Mouse (Mus musculus) embryonic facial prominence, embryonic 11.5 days (tissue): ENCODE data around the gene A430078G23Rik. TPM values are rescaled to one million over a fixed set of nuclear protein-coding genes. Genes with fewer than 3 reads are reported as not detected.

ENCODE experiments used
- ATAC-seq: fragments of 200-750 bp; cut with Nextera tagmentation; replicated peaks from 2 replicates; pipeline ENCODE4 v1.8.0; 2017; ENCODE audit warnings: low read depth; ENCODE audit not compliant: insufficient number of reproducible peaks, low FRiP score, low TSS enrichment
- DNase-seq: peaks from one replicate; pipeline ENCODE4 v3.0.0-alpha.2; 2015; ENCODE audit warnings: low spot score
- H3K27ac ChIP-seq: fragments of 300-500 bp; sonication (generic); replicated peaks from 2 replicates; pipeline ENCODE4 v1.5.1; 2014; ENCODE audit warnings: mild to moderate bottlenecking, low read depth, low read length, control low read depth
- H3K27me3 ChIP-seq: fragments of 300-500 bp; sonication (generic); 2 replicates; pipeline ENCODE4 v1.6.1; 2014; ENCODE audit warnings: mild to moderate bottlenecking, low read length, moderate library complexity, mixed read lengths; ENCODE audit not compliant: control insufficient read depth, insufficient read depth
- H3K36me3 ChIP-seq: fragments of 300-500 bp; sonication (generic); replicated peaks from 2 replicates; pipeline ENCODE4 v1.6.1; 2014; ENCODE audit warnings: low read depth, mild to moderate bottlenecking, low read length, moderate library complexity, mixed read lengths; ENCODE audit not compliant: control insufficient read depth, insufficient read depth
- H3K4me1 ChIP-seq: fragments of 300-500 bp; sonication (generic); 2 replicates; pipeline ENCODE4 v1.6.1; 2014; ENCODE audit warnings: low read length, mixed read lengths; ENCODE audit not compliant: control insufficient read depth, insufficient read depth
- H3K4me2 ChIP-seq: fragments of 300-500 bp; sonication (generic); 2 replicates; pipeline ENCODE4 v1.6.1; 2014; ENCODE audit warnings: low read depth, mild to moderate bottlenecking, control low read depth, low read length, moderate library complexity
- H3K4me3 ChIP-seq: fragments of 300-500 bp; sonication (generic); 2 replicates; pipeline ENCODE4 v1.5.1; 2014; ENCODE audit warnings: low read depth, low read length, control low read depth
- H3K9ac ChIP-seq: fragments of 300-500 bp; sonication (generic); replicated peaks from 2 replicates; pipeline ENCODE4 v1.6.1; 2014; ENCODE audit warnings: mild to moderate bottlenecking, control low read depth, low read length
- H3K9me3 ChIP-seq: fragments of 300-500 bp; sonication (generic); replicated peaks from 2 replicates; pipeline ENCODE4 v1.6.1; 2016; ENCODE audit warnings: mild to moderate bottlenecking, low read length, inconsistent platforms, mixed read lengths; ENCODE audit not compliant: control insufficient read depth
- WGBS: fragments of 180-500 bp; shearing (Covaris S2); extraction: QIAGEN DNeasy Blood & Tissue Kit; methylation state at CpG from one replicate; pipeline ENCODE4 v1.1.7; 2014; 5-methylcytosine and 5-hydroxymethylcytosine counted together
- polyA plus RNA-seq: library from polyadenylated mRNA; unstranded; fragments of >200 nt; fragmentation: Nextera tagmentation; extraction: Ambion mirVana; gene quantifications from 2 replicates; pipeline ENCODE4 v1.2.1, GENCODE M21; 2014

The A430078G23Rik gene
- polyA plus RNA-seq, 1 experiment from 2014 or later, result not detected

DNA sequence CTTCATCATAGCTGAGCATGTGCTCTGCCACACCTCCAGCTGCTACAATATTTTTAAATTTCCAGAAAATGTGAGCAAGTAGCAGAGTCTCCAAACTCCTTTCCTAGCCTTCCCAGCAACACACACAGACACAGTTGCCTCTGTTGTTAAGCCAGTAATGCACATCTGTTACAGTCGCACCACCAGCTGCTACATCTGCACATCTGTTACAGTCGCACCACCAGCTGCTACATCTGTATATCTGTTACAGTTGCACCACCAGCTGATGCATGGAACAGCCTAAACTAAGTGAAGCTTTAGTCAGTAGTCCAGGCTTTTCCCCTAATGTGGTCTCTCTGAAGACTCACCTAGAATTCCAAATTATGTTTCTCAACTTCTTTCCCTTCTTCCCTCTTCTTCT is 75.2 kb downstream of the A430078G23Rik start:
- Histone ChIP-seq H3K4me3 (no peak overlapping the region), H3K4me1 (no peaks in the 10 kb centered on the region), H3K27ac (no peak overlapping the region), H3K27me3 (no peaks in the 10 kb centered on the region), H3K9me3 (no peaks in the 10 kb centered on the region), H3K4me2 (no peak overlapping the region), H3K9ac (no peak overlapping the region), H3K36me3 (no peaks in the 10 kb centered on the region; the same call in none of the 2 replicates)
- 85% methylated on average over 2 of the region's 2 CpGs for WGBS
- no peak for ATAC-seq
- no peak for DNase-seq

DNA sequence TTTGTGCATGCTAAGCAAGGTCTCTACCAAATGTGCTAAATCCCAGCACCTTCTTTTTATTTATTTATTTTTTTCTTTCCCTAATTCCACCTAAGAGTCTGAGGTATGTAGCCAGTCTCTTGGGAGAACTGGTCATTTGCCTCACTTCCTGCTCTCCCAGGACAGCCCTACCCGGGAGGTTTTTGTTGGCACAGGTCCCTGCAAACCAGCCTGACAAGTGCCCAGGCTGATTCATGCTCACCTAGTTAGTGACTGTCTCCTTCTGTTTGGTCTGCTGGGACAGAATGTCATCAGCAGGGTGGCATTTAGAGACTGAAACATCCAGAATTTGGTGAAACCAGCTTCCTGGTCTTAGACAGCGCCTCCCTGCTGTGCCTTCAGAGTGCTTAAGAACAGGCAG is 76.8 kb downstream of the A430078G23Rik start:
- no peak for DNase-seq
- Histone ChIP-seq H3K9ac (no peak overlapping the region), H3K9me3 (no peaks in the 10 kb centered on the region), H3K4me1 (no peaks in the 10 kb centered on the region), H3K4me3 (no peak overlapping the region), H3K4me2 (no peak overlapping the region), H3K27me3 (no peaks in the 10 kb centered on the region), H3K36me3 (peaks cover 1% of the 10 kb centered on the region), H3K27ac (no peak overlapping the region)
- WGBS, result 73% methylated on average over 2 of the region's 2 CpGs
- no peak for ATAC-seq

DNA sequence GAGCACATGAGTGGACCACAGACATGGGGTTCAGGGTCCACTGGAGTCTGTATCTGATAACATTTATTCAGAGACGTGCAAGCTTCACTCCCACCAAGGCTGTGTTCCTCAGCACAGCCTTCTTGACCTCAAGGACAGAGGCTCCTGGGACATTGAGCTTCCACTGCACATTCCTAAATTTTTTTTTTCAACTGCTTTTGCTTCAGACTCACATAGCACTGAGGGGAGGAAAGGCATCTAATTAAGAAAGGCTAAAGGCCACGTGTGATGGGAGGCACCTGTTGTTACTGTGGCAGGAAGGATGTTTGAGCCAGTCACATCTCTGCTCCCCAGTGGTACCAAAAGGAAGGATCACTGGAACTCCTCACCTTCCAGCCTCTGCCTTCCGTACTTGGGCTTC is 77.9 kb downstream of the A430078G23Rik start:
- no peak overlapping the region for H3K27ac ChIP-seq
- H3K36me3 ChIP-seq, result peaks cover 5% of the 10 kb centered on the region
- no peak for DNase-seq
- ATAC-seq, result no peak
- H3K27me3 ChIP-seq, result no peaks in the 10 kb centered on the region
- H3K4me3 ChIP-seq, result no peak overlapping the region
- no peak overlapping the region for H3K4me2 ChIP-seq
- H3K9me3 ChIP-seq, result no peaks in the 10 kb centered on the region
- no peaks in the 10 kb centered on the region for H3K4me1 ChIP-seq
- WGBS, result 76% methylated on average over 3 of the region's 3 CpGs
- no peak overlapping the region for H3K9ac ChIP-seq

DNA sequence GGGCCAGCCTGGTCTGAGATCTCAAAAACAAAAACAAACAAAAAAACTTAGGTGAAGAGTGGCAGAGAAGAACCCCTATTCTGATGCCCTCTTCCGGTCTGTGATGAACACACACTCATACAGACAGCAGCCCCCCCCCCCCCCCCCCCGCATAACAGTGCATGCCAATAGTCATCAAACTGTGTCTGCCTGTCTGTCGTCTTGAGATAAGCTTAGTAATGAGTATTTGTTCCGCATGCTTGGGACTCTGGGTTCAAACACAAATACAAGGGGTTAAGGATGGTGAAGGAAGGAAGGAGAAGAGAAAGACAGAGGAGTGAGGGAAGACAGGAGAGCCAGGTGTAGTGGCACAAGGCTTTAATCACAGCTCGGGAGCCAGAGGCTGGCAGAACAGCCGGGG is 83.3 kb downstream of the A430078G23Rik start:
- DNase-seq (no peak), ATAC-seq (no peak)
- WGBS, result 87% methylated on average over 5 of the region's 6 CpGs
- no peak overlapping the region for H3K9ac ChIP-seq
- H3K36me3 ChIP-seq, result peaks cover 10% of the 10 kb centered on the region
- no peak overlapping the region for H3K4me2 ChIP-seq
- H3K27ac ChIP-seq, result no peak overlapping the region
- no peak overlapping the region for H3K4me3 ChIP-seq
- no peaks in the 10 kb centered on the region for H3K4me1 ChIP-seq
- H3K9me3 ChIP-seq, result no peaks in the 10 kb centered on the region
- no peaks in the 10 kb centered on the region for H3K27me3 ChIP-seq

DNA sequence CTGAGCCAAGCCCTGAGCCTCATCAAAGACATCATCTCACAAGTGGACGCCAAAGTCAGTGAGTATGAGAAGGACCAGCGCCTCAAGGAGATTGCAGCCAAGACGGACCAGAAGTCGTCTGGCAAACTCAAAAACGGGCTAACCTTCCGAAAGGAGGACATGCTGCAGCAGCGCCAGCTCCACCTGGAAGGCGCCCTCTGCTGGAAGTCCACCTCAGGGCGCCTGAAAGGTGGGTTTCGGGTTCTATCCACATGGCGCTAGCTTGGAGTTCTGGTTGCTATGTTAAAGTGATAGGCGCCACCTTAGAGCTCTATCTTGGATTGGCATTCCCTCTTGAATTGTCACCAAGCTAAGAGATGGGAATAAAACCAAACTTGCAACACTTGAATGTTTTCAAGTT is 86.3 kb downstream of the A430078G23Rik start:
- Histone ChIP-seq H3K4me1 (no peaks in the 10 kb centered on the region), H3K4me2 (no peak overlapping the region), H3K4me3 (no peak overlapping the region), H3K9me3 (no peaks in the 10 kb centered on the region), H3K27ac (no peak overlapping the region), H3K36me3 (peaks cover 10% of the 10 kb centered on the region), H3K27me3 (no peaks in the 10 kb centered on the region), H3K9ac (no peak overlapping the region)
- DNase-seq, result peak; percentile 33
- 83% methylated on average over 12 of the region's 12 CpGs for WGBS
- no peak for ATAC-seq

Other genes with a start within 250 kb of the A430078G23Rik start
- 26.3 and 31.0 TPM in 2 replicates for gene Insr, start 73.8 kb upstream of the A430078G23Rik start, polyA plus RNA-seq
- gene Arhgef18, start 39.6 kb downstream of the A430078G23Rik start, polyA plus RNA-seq, result 7.2 and 8.8 TPM in 2 replicates
- gene Pex11g, start 114.3 kb downstream of the A430078G23Rik start, polyA plus RNA-seq, result 2.1 TPM in 2 replicates
- gene Tex45, start 117.4 kb downstream of the A430078G23Rik start, polyA plus RNA-seq, result 0.14 TPM in 1 of 2 replicates, not detected in the other
- gene Zfp358, start 139.7 kb downstream of the A430078G23Rik start, polyA plus RNA-seq, result 29.0 and 29.9 TPM in 2 replicates
- 43.1 and 43.6 TPM in 2 replicates for gene Mcoln1, start 147.0 kb downstream of the A430078G23Rik start, polyA plus RNA-seq
- 13.6 and 17.5 TPM in 2 replicates for gene Pnpla6, start 162.0 kb downstream of the A430078G23Rik start, polyA plus RNA-seq
- 2.5 and 5.4 TPM in 2 replicates for gene C330021F23Rik, start 214.6 kb downstream of the A430078G23Rik start, polyA plus RNA-seq
- gene Camsap3, start 233.9 kb downstream of the A430078G23Rik start, polyA plus RNA-seq, result 5.1 and 8.9 TPM in 2 replicates